8 mouse cellular contexts compared by ENCODE assay signal in genomic region chr12:84174190-84174811, GRCm38 (mm10). TPM values are rescaled to one million over a fixed set of nuclear protein-coding genes. Genes with fewer than 3 reads are reported as not detected.
DNase-seq lines count a peak whose midpoint lies in the region; ATAC-seq and TF ChIP-seq lines count a peak whose summit lies in the region.

No protein-coding gene starts in this region.

- no peak for DNase-seq in layer of hippocampus, adult 2 months (ENCODE audit: low spot score in 2 of 2)
- no peak for DNase-seq in layer of hippocampus, adult 8-10 months (ENCODE audit: low spot score in 2 of 2)
- DNase-seq in heart, postnatal 10 days: peak; percentile 49 to 51
- DNase-seq in layer of hippocampus, postnatal 36 days: no peak

- peak overlapping the region; percentile 82 for H3K4me2 ChIP-seq in liver, embryonic 12.5 days
- H3K4me2 ChIP-seq in stomach, embryonic 14.5 days (replicated peaks; ENCODE audit: low read depth, low read length): 0 out of 2 replicates have a peak overlapping the region, but pooled peaks have one; percentile 2
- H3K4me2 ChIP-seq in midbrain, embryonic 13.5 days (replicated peaks): no peak overlapping the region

- TF ChIP-seq CTCF in layer of hippocampus, adult 2 months (conservative IDR thresholded peaks at IDR 0.05): no peak
- no peak for TF ChIP-seq CTCF in bone marrow macrophage, adult 2 months (IDR thresholded peaks at IDR 0.05; ENCODE audit: low read depth, low read length)

- intact Hi-C loops in heart, postnatal 10 days (cut with DNase I): no loop called here

- no peaks in the 10 kb centered on the region for H3K27me3 ChIP-seq in liver, embryonic 12.5 days (replicated peaks)
- H3K27me3 ChIP-seq in stomach, embryonic 14.5 days (ENCODE audit: control insufficient read depth, insufficient read depth, low read length): no peaks in the 10 kb centered on the region
- no peaks in the 10 kb centered on the region for H3K27me3 ChIP-seq in midbrain, embryonic 13.5 days

- TF ChIP-seq POLR2A in bone marrow macrophage, adult 2 months (IDR thresholded peaks at IDR 0.05; ENCODE audit: borderline replicate concordance, low read depth, low read length): no peak

- H3K9ac ChIP-seq in liver, embryonic 12.5 days: peak overlapping the region; percentile 40
- H3K9ac ChIP-seq in stomach, embryonic 14.5 days (replicated peaks; ENCODE audit: low read depth, low read length): no peak overlapping the region
- no peak overlapping the region for H3K9ac ChIP-seq in midbrain, embryonic 13.5 days (replicated peaks)

- H3K4me3 ChIP-seq in layer of hippocampus, adult 2 months: no peak overlapping the region
- peak overlapping the region; percentile 52 for H3K4me3 ChIP-seq in bone marrow macrophage, adult 2 months (ENCODE audit: insufficient read depth, low read length)
- no peak overlapping the region for H3K4me3 ChIP-seq in liver, embryonic 12.5 days
- no peak overlapping the region for H3K4me3 ChIP-seq in stomach, embryonic 14.5 days (ENCODE audit: low read depth, low read length)
- H3K4me3 ChIP-seq in midbrain, embryonic 13.5 days (replicated peaks): no peak overlapping the region

- H3K36me3 ChIP-seq in liver, embryonic 12.5 days: peaks cover 51% of the 10 kb centered on the region
- peaks cover 22% of the 10 kb centered on the region for H3K36me3 ChIP-seq in stomach, embryonic 14.5 days (ENCODE audit: control insufficient read depth, insufficient read depth, low read length)
- peaks cover 29% of the 10 kb centered on the region for H3K36me3 ChIP-seq in midbrain, embryonic 13.5 days

- no peaks in the 10 kb centered on the region for H3K9me3 ChIP-seq in liver, embryonic 12.5 days (replicated peaks)
- H3K9me3 ChIP-seq in stomach, embryonic 14.5 days (ENCODE audit: control insufficient read depth, low read depth, low read length): no peaks in the 10 kb centered on the region
- no peaks in the 10 kb centered on the region for H3K9me3 ChIP-seq in midbrain, embryonic 13.5 days

- WGBS in liver, embryonic 12.5 days (ENCODE audit: insufficient replicate concordance): 59% methylated on average over 9 of the region's 9 CpGs
- WGBS in stomach, embryonic 14.5 days: 67% methylated on average over 9 of the region's 9 CpGs
- WGBS in midbrain, embryonic 13.5 days: 90% methylated on average over 9 of the region's 9 CpGs

- peaks cover 62% of the 10 kb centered on the region for H3K4me1 ChIP-seq in bone marrow macrophage, adult 2 months (ENCODE audit: control insufficient read depth, insufficient read depth, low read length)
- peaks cover 78% of the 10 kb centered on the region for H3K4me1 ChIP-seq in liver, embryonic 12.5 days
- H3K4me1 ChIP-seq in stomach, embryonic 14.5 days (ENCODE audit: control insufficient read depth, insufficient read depth, low read length): peaks cover 54% of the 10 kb centered on the region
- peaks cover 39% of the 10 kb centered on the region for H3K4me1 ChIP-seq in midbrain, embryonic 13.5 days (replicated peaks)

- peak overlapping the region; percentile 95; the same call in 1 of the 2 replicates for H3K27ac ChIP-seq in layer of hippocampus, adult 2 months
- H3K27ac ChIP-seq in bone marrow macrophage, adult 2 months (ENCODE audit: insufficient read depth, low read depth, low read length): peak overlapping the region; percentile 99
- peak overlapping the region; percentile 94 for H3K27ac ChIP-seq in liver, embryonic 12.5 days
- peak overlapping the region; percentile 99 for H3K27ac ChIP-seq in stomach, embryonic 14.5 days (ENCODE audit: low read length)
- no peak overlapping the region for H3K27ac ChIP-seq in midbrain, embryonic 13.5 days

- ATAC-seq in liver, embryonic 12.5 days: no peak
- no peak; the same call in 1 of the 2 replicates for ATAC-seq in stomach, embryonic 14.5 days (ENCODE audit: insufficient number of reproducible peaks, insufficient read depth, low FRiP score, low read depth)
- ATAC-seq in midbrain, embryonic 13.5 days: no peak

RNA-seq across cellular contexts. Expression of gene Pnma1, which starts 26.0 kb away (rescaled TPM):
- 1 to 10 TPM; 2.8 to 3.8 TPM for total RNA-seq in layer of hippocampus, adult 2 months (2021)
- 1 to 10 TPM; 3.1 to 3.9 (median 3.6) TPM for total RNA-seq in layer of hippocampus, adult 8-10 months (2022)
- 0.23 TPM in 1 of 2 replicates, not detected in the other for polyA plus RNA-seq in bone marrow macrophage, adult 2 months (2012; ENCODE audit: insufficient read depth, insufficient read length, missing spikeins)
- under 1 TPM; 0.35 to 0.43 TPM for total RNA-seq in heart, postnatal 10 days (2021)
- polyA plus RNA-seq in liver, embryonic 12.5 days (2016; fragmentation: Nextera tagmentation; extraction: Ambion mirVana): 0.08 and 0.20 TPM in 2 replicates
- 0.45 and 0.90 TPM in 2 replicates for polyA plus RNA-seq in stomach, embryonic 14.5 days (2014; fragmentation: Nextera tagmentation; extraction: Ambion mirVana)
- 5.5 and 6.5 TPM in 2 replicates for polyA plus RNA-seq in midbrain, embryonic 13.5 days (2015; fragmentation: Nextera tagmentation; extraction: Ambion mirVana)
- 1 to 10 TPM; 2.3 to 2.8 TPM for total RNA-seq in layer of hippocampus, postnatal 36 days (2021)

RNA-seq across cellular contexts. Expression of gene Elmsan1, which starts 44.4 kb away (rescaled TPM):
- total RNA-seq in layer of hippocampus, adult 2 months (2021): 10 to 100 TPM; 24.6 to 27.2 TPM
- 10 to 100 TPM; 21.6 to 28.5 (median 26.0) TPM for total RNA-seq in layer of hippocampus, adult 8-10 months (2022)
- 26.6 and 33.7 TPM in 2 replicates for polyA plus RNA-seq in bone marrow macrophage, adult 2 months (2012; ENCODE audit: insufficient read depth, insufficient read length, missing spikeins)
- total RNA-seq in heart, postnatal 10 days (2021): 10 to 100 TPM; 19.5 to 20.3 TPM
- polyA plus RNA-seq in liver, embryonic 12.5 days (2016; fragmentation: Nextera tagmentation; extraction: Ambion mirVana): 6.9 and 8.0 TPM in 2 replicates
- polyA plus RNA-seq in stomach, embryonic 14.5 days (2014; fragmentation: Nextera tagmentation; extraction: Ambion mirVana): 10.2 and 10.6 TPM in 2 replicates
- 3.6 and 5.2 TPM in 2 replicates for polyA plus RNA-seq in midbrain, embryonic 13.5 days (2015; fragmentation: Nextera tagmentation; extraction: Ambion mirVana)
- total RNA-seq in layer of hippocampus, postnatal 36 days (2021): 10 to 100 TPM; 21.0 to 24.1 TPM

Comparison
In these comparisons a context has a peak if more than half of its experiments do, and no peak if none do; other contexts are left out.
1. DNase-seq: peak in heart, postnatal 10 days (2 of 2); none in layer of hippocampus, adult 2 months (0 of 2), layer of hippocampus, adult 8-10 months (0 of 2) and layer of hippocampus, postnatal 36 days (0 of 2).